Mouse (Mus musculus): ENCODE data around the gene Chrdl2.
A peak's percentile ranks its signal among the peaks of the same experiment; 100 is the strongest.

Gene Chrdl2

DNA sequence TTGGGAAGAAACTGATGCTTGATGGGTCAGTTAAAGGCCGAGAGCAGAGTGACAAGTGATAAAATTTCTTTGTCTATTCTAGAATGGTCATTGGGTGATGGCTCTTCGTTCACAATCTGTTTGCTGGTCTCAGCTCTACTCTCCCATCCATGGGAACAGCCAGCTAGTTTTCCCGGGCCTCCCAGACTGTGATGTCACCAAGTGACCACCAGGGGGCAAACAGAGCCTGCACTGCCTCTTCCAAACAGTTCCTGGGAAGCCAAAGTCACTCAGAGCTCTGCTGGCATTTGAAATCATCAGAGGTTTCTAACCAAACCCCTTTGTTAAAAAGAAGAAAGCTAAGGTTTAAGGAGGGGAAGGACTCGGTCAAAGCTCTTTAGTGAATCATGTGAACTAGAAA, 17.2 kb upstream of the Chrdl2 start:
- peak; percentile 70 for DNase-seq

DNA sequence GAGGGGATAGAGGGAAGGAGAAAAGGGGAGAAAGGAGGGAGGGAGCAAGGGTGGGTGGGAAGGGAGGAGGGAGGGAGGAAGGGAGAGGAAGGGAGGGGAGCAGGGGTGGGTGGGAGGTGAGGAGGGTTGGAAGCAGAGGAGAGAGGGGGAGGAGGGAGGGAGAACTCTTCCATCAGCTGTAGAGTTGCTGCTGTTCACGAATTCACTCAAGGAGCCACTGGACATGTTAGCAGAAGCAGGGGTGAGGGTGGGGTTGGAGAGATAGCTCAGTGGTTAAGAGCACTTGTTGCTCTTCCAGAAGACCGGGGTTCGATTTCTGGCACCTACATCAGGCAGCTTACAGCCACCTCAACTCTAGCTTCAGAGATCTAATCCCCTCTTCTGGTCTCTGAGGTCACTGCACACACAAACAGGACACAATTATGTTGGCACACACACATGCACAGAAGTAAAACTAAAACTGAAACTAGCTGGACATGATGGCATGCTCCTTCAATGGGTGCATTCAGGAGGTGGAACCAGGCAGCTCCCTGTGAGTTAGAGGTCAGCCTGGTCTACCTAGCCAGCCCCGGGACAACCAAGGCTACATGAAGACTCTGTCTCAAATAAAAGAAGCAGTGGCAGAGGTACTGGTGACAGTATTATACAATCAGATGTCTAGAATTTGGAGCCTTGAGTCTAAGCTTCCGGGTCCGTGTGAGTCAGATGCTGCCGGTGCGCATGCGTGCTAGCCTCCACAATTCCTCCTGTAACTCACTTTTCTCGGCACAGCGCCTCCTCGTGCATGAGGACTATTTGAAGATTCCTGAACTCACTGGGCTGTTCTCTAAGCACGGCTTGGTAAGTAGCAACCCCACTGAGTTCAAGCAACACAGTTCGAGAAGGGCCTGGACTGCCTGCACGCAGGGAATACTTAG, 15.9 kb upstream of the Chrdl2 start:
- no peak for DNase-seq

DNA sequence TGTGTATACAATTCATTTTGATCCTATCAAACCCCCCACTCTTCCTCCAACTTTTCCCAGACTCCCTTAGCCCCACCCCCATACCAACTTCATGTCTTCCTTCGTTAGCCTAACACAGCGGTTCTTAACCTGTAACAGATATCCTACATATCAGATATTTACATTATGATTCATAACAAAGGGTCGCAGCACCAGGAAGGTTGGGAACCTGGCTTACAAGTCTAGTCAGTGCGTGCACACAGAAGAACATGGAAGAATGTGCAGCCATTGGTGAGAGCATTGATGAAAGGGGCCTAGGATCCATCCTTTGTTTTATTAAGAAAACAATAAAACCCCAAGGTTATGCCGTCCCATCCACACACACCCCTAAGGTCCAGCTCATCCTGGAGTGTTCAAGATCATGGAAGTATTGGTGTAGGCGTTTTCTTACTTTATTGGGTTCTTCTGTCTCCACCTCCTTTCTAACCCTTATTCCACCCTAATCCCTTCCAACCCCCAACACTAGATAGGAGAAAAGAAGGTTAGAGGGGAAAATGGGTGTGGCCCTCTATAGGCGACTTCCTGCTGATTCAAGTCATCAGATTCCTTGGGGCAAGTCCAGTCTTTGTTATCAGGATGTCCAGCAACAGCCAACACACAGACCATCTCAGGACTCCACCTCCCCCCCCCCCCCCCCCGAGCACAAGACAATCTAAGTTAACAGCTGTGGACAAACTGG, 14.8 kb upstream of the Chrdl2 start:
- DNase-seq = no peak

DNA sequence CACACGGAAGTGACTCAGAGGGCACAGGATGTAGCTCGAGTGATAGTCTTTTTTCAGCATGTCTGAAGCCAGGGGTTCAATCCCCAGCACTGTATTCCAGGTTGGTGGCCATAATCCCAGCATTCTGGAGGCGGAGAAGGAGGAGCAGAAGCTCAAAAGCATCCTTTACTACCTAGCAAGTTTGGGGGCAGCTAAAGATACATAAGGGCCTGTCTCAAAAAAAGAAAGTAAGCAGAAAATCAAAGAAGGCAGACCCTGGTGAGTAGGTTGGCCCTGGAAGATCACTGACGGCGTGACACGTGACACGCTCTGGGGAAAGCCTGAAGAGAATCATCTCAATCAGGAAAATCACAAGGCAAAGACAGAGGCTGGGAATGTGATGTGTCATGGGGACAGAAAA, 12.8 kb upstream of the Chrdl2 start:
- DNase-seq = no peak

DNA sequence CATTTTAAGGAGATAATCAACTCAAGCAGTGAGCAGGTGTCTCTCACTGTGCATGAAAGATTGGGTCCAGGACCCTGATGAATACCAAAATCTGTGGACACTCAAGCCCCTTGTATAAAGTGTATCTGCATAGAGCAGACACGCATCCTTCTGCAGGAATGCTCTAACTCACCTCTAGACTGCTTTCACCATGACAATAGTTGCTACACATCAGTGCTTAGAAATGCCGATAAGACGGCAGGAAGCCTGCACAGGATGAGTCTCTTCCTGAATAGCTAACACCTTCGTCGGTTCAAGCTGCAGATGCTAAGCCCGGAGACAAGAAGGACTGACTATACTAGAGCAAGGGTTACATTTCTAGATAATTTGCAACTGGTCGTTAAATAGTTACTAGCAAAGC, 10.8 kb upstream of the Chrdl2 start:
- DNase-seq = no peak

DNA sequence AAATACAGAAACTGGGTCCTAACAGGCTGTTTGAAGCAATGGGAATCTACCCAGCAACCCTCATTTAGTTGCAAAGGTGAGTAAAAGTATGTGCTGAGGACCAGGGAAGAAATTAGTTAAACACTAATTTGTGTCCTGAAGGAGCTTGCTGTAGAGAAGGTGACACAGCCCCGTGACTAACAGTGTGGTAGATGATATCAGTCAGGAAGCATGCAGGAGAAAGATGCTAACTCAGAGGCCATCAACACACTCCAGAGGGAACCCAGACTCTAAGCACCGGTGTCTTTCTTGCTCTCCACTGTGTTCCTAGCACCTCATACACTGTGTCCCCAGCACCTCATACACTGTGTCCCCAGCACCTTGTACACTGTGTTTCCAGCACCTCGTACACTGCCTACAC, 7.3 kb upstream of the Chrdl2 start:
- DNase-seq = no peak

DNA sequence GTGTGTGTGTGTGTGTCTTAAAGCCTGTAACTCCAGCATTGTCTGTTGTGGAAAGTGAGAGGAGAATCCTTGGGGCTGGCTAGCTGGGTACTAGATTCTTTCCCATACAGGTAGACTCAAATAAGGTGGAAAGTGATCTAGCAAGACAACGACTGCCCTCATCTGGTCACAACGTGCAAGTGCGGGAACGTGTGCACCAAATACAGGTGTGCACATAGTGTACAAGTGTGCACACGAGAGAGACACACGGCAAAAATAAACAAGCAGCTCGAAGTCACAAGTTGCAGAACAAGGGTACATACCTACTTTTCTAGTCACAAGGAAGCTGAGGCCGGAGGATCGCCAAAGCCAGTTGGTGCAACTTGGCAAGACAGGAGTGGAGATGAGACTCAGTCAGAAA, 2.2 kb upstream of the Chrdl2 start:
- no peak for DNase-seq

DNA sequence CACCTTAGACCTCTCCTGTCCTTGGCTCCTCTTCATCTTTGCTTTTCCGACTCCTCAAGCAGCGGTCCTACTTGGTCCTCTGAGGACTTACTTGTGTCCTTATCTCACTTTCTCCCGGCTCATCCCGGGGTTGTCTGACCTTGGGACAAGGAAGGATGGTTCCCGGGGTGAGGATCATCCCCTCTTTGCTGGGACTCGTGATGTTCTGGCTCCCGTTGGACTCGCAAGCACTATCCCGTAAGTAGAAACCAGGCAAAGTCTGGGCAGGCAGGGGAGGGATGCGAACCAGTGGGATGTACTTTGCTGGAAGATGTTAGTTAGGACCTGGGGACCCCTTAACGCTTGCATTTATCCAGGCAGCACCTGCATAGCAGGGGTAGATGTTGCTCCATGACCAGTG, 439 bp downstream of the Chrdl2 start:
- no peak for DNase-seq

DNA sequence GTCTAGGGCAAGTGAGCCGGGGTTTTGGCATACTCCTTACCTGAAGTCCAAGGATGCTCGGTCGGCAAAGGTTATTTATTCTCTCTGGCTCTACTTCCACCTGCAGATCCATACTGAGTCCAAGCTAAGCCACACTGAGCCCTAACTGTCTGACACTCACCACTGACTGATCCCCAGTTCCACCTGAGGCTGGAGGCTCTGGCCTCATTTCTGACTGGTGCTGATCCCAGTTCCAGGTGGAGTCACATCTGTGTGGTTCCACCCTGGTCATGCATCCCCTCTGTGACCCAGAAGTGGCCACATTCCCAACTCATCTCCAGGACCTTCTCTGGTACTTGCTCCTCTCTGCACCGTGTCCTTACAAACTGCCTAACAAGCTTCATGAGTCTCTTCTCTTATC, 2.8 kb downstream of the Chrdl2 start:
- no peak for DNase-seq

DNA sequence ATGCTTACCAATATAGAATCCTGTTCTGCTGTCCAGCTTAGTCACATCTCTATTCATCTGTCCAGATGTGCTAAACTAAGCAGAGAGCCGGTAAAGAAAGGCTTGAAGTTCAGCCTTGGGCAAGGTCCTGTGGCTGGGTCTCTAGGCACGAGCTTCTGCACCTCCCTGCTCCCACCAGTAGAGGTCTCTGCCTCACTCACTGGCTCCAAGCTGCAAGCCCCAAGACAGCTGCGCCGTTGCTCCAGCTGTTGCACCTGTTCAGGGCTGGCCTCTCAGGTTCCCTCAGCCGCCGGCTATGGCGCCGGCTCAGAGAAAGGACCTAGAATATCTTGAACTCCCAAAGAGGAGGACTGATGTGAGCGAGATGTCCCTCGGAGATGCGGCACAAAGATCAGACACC, 3.7 kb downstream of the Chrdl2 start:
- DNase-seq = peak; percentile 49

DNA sequence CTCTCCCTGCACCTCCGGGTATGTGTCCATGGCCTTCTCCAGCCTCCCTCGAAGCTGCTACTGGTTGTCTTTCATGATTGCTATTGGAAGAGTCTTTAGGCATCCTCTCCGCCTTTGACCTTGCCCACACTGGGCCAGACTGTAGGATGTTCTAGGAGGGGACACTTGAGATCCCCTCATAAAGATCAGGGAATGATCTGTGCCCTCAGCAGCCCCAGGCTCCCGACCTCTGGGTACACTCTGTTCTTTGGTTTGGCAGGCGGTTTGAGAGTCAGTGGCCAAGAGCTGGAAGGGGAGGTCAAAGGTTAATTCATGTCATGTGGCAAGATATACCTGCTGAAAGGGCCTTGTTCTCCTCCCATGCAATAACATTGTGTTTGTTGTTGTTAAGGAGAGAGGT, 4.7 kb downstream of the Chrdl2 start:
- no peak for DNase-seq

DNA sequence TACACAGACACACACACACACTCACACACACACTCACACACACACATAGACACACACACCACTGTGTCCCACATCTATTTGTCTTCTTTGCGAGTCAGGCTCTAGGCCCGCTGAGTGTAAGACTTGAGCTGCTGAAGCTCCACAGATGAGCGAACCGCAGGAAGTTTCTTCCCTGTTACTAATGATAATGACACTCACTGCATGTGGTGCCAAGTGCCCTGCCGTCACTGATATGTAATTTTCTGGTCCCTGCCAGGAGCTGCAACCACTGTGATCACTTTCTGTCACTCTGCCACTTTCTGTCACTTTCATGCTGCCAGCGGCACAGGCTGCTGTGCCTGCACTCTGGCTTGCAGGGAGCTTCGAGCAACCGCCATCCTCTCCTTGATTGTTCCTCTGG, 6.1 kb downstream of the Chrdl2 start:
- no peak for DNase-seq

DNA sequence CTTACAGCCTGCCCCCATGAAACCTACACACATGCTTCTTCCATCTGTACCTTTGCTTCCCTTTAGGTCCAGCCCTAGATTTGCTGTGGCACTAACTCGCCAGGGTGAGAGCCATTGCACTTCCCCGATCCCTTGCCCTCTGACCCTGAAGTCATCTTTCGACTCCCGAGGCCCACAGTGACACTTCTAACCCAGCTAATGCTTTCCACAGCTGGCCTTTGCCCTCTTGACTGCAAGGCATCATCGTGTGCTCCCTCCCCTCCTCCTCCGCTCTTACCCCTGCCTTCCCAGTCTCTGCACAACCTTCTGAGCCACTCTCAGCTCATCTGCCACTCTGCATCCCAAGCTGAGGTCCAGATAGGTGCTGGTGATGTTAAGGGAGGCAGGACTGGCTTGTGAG, 6.5 kb downstream of the Chrdl2 start:
- no peak for DNase-seq

DNA sequence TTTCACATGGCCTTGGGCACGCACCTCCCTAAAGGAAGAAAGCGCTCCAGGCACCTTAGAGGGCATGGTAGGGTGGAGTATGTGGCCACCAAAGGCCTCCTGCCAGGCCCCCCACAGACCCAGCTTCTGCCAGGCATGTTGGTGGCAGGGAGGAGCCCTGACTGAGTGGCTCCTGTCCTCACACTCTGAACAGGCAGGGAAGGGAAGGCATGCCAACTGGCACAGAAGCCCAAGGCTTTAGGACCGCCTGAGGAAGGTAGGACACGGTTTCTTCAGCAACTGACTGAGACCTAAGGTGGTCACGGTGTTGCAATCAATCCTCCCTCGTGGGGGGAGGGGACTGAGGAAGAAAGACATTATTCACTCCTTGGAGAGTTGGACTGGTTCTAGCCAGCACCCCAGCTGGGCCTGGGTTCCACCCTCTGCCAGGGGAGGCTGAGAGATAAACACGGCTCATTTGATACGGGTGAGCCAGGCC, 8.2 kb downstream of the Chrdl2 start:
- DNase-seq = peak; percentile 67

DNA sequence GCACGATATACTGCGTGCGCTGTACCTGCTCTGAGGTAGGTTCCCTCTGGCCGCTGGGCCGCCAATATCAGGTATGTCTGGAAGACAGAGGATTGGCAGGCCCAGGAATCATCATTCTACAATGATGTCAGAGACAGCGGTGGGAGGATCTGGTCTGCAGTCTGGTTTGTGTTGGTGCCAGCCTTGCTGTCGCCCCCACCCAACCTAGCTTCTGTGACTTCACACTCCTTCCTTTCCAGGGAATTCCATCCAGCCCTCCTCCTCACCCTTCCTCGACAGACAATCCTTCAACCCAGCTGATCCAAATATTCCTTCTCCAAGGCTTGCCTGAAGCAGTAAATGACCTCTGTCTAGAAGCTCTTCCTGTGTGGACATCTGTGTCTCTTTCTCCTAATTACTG, 11.1 kb downstream of the Chrdl2 start:
- DNase-seq = no peak

DNA sequence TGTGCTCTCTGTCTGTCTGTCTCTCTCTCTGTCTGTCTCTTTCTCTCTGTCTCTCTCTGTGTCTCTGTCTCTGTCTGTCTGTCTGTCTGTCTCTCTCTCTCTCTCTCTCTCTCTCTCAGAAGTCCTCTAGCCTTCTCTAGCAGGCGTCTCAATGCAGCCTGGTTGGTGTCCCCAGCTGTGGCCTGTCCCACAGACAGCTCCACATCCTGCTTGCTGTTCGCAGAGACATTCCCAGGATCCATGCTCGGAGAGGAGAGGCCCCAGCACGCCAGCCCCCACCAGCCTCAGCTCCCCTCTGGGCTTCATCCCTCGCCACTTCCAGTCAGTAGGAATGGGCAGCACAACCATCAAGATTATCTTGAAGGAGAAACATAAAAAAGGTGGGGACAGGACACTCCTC, 21.4 kb downstream of the Chrdl2 start:
- no peak for DNase-seq

DNA sequence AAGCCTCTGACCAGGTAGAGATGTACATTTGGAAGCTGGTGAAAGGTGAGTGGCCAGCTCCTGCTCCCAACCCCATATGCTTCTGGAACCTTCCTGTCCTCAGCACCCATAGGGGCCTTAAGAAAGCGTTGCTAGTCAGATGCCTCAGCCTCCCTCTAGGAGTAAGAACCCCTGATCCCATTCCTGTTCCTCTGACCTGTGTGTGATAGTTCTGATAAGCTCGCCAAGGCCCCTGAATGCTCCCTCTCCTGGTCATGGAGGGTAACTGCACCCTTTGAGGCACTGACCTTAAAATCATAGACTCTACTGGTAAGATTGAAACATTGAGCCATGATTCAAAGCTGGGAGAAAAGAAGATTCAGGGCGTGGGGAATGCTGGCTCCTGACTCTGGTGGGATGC, 23.3 kb downstream of the Chrdl2 start:
- DNase-seq = no peak

DNA sequence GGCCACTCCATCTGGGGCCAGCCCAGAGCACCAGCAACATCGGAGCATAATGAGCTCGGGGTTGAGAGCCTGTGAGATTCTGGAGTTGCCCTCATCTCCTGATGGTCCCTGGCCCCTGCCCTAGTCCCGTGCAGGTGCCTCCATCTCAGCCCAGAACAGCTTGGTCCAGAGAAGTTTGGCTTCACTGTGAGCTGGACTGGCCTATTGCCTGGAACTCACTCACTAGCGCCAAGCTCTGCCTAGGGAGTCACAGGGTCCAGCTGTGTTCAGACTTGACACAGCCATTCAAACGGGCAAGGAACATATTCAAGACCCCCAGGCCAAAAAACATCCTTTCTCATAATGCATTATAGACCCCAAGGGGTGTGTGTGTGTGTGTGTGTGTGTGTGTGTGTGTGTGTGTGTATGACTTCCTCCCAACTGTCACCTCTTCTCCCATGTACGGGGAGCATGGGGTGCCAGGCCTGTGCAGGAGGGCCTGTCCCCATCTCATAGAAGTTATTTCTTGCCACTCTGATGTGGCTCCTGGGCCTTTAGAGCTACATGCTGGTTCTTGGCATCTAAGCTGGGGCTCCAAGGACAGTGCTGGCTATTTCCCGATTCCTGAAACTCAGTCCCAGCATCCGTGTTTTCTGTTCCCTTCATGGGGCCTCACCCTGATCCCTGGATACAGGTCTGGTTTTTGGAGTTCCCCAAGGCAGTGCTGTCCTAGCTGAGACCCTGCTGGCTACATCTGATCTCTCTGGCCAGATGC, 25.2 kb downstream of the Chrdl2 start:
- no peak for DNase-seq

DNA sequence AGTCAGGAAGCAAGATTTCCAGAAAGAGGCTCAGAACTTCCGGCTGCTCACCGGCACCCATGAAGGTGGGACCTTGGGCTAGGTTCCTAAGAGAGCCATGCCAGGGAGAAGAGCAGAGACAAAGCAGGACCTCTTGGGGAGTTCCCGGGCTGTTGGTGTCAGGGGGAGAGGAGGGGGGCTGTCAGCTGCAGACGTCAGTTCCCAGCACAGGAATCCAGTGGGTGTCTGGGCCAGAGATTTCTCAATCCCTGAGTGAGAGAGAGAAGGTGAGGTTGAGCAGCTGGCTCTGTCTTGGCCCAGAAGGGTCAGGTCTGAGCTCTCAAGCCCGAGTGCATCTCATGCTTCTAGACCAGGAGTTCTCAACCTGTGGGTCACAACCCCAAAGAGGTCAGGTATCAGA, 27.7 kb downstream of the Chrdl2 start:
- DNase-seq = no peak

DNA sequence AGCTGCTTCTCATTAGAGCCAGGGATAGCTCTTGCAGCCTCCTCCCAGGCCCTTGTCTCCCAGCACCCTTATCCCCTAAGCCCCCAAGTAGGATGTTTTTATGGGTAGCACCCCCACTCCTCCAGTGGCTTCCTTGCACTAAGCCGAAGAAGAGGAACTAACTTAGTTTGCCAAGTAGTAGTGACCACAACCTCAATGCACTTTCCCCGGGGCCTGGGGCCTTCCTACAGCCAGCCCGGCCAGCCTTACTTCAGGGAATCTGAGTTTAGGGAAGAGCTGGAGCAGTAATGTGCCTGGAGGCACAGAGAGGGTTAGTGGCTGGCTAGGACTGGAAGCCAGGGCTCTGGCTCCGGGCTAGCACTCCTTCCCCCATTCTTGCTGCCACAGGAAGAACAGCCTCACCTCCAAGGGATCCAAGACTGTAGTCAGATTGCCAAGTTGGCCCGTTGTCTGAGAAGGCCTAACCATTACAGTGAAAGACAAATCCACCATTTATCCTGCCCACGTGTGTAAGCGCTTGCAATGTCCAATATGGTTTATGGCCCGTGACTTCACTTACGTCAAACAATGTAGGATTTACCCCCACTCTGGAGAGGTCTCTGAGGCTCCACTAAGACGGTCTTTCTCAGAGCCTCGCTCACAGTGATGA, 29.0 kb downstream of the Chrdl2 start:
- DNase-seq = no peak

DNA sequence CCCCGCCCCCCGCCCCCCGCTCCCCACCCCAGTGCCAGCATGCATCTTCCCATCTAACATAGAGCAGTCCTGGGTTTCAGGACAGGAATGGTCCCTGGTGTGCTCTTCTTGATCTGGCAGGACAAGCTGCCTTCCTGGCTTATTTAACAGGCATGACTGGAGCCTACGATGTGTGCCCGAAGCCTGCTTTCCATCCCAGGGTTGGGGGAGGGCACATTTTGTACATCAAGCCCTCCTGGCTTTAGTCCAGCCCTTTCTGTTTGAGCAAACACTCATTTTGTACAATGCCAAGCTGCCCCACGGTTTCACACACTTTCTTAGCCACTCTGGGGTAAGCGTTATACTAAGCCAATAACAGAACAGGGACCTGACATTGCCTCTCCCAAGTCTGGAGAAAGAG, 30.1 kb downstream of the Chrdl2 start:
- no peak for DNase-seq

DNA sequence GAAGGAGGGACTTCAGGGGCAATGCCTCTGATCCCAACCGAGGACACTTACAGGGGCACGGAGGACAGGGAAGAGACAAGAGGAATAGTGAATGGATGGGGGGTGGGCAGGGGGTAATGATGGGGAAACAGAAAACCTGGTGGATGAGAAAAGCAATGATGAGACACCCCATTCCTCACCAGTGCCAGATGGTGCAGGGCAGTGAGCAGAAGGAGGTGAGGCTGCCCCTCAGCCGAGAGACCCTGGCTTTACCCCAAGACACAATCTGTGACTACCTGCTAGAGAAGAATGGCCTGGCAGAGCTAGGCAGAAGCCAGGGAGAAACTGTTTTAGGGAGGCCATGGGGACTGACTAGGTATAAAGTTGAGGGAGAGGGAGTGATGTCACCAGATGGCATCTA, 30.5 kb downstream of the Chrdl2 start:
- DNase-seq = no peak

DNA sequence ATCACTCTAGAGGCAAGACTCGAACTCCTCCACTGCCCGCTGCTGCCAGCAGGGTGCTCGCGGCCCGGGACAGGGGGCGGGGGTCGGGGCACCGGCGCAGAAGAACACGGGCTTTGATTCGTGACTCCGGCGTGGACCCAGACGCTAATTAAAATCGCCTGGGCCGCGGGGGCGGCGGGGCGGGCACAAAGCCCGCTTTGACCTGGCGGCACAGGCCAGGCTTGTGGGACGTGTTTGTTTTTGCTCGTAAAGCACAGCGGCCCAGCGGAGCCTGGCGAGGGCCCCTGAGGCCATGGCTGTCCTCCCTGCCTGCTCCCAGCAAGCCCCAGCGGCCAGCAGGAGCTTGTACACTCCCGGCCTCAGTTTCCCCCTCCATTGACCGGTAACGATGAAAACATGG, 36.1 kb downstream of the Chrdl2 start:
- DNase-seq = no peak

Measured in cerebellum, adult 8-10 months (tissue).